Mouse (Mus musculus): ENCODE results near the gene Sept9. TPM values are rescaled to one million over a fixed set of nuclear protein-coding genes. Genes with fewer than 3 reads are reported as not detected.

Sept9 gene
- polyA plus RNA-seq, 1 experiment from 2014 or later = 186 TPM

DNA sequence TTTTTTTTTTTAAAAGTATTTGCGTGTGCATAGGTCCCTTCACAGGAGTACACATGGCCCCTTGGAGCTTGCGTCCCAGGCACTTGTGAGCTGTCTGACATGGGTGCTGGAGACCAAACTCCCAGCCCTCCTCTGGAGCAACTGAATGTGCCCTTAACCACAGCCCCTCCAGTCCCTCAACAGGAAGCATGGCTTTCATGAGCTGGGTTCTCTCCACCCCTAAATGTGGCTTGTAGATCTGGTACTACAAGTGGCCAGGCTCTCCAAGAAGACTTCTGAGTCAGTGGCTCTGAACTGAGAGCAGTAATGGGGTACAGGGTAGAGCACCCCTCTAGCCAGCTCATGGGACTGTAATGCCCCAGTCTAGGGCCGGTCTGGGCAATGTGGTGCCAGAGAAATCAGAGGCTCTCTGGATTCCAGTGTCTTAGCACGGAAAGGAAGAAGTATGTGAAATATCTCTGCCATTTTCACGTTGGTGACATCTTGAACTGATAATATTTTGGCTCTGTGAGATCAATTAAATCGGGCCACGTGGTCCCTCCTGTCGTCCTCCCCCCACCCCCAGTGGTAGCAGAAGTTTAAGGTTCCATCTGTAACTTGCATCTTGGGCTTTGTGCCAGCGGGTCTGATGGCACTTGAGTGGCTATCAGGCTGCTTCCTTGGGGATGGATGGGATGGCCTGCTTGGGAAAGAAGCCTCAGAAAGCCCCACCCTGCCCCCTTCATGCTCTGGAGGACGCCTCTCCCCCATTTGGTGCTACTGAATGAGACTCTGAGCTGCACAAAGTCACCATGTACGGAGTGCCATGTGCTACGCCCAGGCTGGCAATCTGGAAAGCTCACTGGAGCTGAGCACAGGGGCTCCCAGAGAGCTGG is 130.9 kb downstream of the Sept9 start:
- H3K4me1 ChIP-seq = peaks cover 77% of the 10 kb centered on the region
- H3K36me3 ChIP-seq = peaks cover 5% of the 10 kb centered on the region
- H3K4me3 ChIP-seq = peak overlapping the region; percentile 74
- H3K27ac ChIP-seq (replicated peaks) = peak overlapping the region; percentile 98
- no peak for DNase-seq (ENCODE audit: low spot score)
- no peaks in the 10 kb centered on the region for H3K27me3 ChIP-seq (ENCODE audit: low read depth, poor library complexity, severe bottlenecking)
- H3K9me3 ChIP-seq (replicated peaks) = no peaks in the 10 kb centered on the region
- 70% methylated on average over 12 of the region's 12 CpGs for WGBS

DNA sequence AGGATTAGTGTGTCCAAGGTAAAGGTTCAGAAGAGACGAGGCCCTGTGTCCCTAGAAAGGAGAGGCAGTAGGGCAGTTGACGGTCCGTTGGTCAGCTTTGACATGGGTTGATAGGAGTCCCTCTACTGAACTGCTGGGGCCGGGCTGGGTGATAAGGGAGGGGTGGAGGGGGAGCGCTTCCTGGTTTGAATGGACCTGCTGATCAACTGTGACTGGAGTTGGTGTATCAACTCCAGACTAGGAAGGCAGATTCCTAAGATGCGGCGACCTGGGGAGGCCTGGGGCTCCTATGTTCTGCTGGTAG is 131.4 kb downstream of the Sept9 start:
- Histone ChIP-seq H3K27me3 (ENCODE audit: low read depth, poor library complexity, severe bottlenecking) (no peaks in the 10 kb centered on the region), H3K4me1 (peaks cover 76% of the 10 kb centered on the region), H3K4me3 (peak overlapping the region; percentile 74), H3K27ac (replicated peaks) (peak overlapping the region; percentile 98), H3K9me3 (replicated peaks) (no peaks in the 10 kb centered on the region), H3K36me3 (peaks cover 10% of the 10 kb centered on the region)
- 24% methylated on average over 7 of the region's 7 CpGs for WGBS
- no peak for DNase-seq (ENCODE audit: low spot score)

GRCm38 (mm10) chr11:117331361-117332241 is 132.1 kb downstream of the Sept9 start:
- H3K27me3 ChIP-seq (ENCODE audit: low read depth, poor library complexity, severe bottlenecking) = no peaks in the 10 kb centered on the region
- peaks cover 15% of the 10 kb centered on the region for H3K36me3 ChIP-seq
- WGBS = 3% methylated on average over 17 of the region's 17 CpGs
- H3K27ac ChIP-seq (replicated peaks) = peak overlapping the region; percentile 98
- no peaks in the 10 kb centered on the region for H3K9me3 ChIP-seq (replicated peaks)
- peaks cover 74% of the 10 kb centered on the region for H3K4me1 ChIP-seq
- DNase-seq (ENCODE audit: low spot score) = peak; percentile 66
- peak overlapping the region; percentile 74 for H3K4me3 ChIP-seq

DNA sequence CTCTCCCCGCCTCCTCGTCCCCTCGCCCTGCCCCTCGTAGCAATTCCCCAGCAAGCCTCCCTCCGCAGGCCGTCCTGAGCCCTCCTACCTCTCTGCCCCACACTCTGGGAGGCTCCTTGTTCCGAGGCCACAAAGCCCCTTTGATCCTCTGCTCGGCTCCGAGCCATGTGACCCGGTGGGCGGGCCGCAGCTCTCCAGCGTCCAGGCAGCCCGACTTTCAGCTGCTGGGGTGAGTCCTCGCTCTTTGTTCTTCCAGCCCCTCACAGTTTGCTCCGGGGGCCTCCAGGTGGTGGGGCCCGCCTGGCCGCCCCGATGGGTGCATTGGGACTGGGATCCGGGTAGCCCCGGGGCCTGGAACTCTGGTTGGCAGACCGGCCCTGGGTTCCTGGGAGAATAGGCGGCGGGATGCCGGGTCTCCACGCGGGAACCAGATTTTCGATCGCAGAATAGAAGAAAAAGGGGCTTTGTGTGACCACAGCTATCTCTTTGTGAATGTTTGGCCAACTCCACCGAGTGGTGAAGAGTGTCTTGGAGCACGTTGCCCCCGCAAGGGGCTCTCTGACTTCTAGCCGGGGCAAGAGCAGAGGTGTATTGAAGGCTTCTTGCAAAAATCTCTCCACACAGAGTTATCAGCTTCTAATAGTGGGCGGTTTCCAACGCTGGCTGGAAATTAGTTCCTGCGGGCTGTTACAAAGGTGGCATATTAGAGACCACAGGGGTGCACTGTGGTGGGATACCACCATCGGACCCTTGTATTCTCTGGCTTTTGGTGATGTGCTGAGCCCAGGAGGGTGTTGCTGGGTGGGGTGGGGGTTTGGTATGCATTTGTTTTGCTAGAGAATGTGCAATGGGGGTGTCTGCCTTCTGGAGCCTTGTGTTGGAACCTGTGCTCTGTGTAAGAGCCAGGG is 133.0 kb downstream of the Sept9 start:
- Histone ChIP-seq H3K4me1 (peaks cover 67% of the 10 kb centered on the region), H3K27me3 (ENCODE audit: low read depth, poor library complexity, severe bottlenecking) (no peaks in the 10 kb centered on the region), H3K36me3 (peaks cover 23% of the 10 kb centered on the region), H3K27ac (replicated peaks) (peak overlapping the region; percentile 98), H3K4me3 (peak overlapping the region; percentile 74), H3K9me3 (replicated peaks) (no peaks in the 10 kb centered on the region)
- WGBS = under 1% methylated on average over 37 of the region's 37 CpGs
- peak; percentile 94 for DNase-seq (ENCODE audit: low spot score)

GRCm38 (mm10) chr11:117333150-117333715 is 133.8 kb downstream of the Sept9 start:
- WGBS = 14% methylated on average over 13 of the region's 13 CpGs
- peak overlapping the region; percentile 98 for H3K27ac ChIP-seq (replicated peaks)
- H3K36me3 ChIP-seq = peaks cover 30% of the 10 kb centered on the region
- H3K4me1 ChIP-seq = peaks cover 74% of the 10 kb centered on the region
- H3K27me3 ChIP-seq (ENCODE audit: low read depth, poor library complexity, severe bottlenecking) = no peaks in the 10 kb centered on the region
- no peak for DNase-seq (ENCODE audit: low spot score)
- H3K4me3 ChIP-seq = peak overlapping the region; percentile 74
- no peaks in the 10 kb centered on the region for H3K9me3 ChIP-seq (replicated peaks)

DNA sequence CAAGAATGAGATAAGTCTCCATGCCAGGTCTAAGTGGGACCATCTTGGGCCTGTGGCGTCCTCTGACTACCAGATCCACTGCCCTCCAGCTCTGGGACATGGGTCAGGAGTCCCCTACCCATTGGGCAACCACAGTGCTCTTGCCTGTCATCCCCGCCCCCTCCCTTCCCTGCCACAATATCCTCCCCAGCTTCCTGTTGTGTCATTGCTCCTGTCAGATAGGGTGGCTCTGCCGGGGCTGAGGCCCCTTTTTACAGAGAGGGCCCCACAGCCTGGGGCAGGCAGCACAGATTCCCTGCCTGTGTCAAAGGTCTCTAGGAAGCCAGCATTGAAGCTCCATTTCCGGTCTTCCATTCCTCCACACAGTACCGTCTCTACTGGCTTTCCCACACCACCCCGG is 134.6 kb downstream of the Sept9 start:
- Histone ChIP-seq H3K4me1 (peaks cover 81% of the 10 kb centered on the region), H3K9me3 (replicated peaks) (no peaks in the 10 kb centered on the region), H3K4me3 (peak overlapping the region; percentile 74), H3K27ac (replicated peaks) (peak overlapping the region; percentile 98), H3K36me3 (peaks cover 33% of the 10 kb centered on the region), H3K27me3 (ENCODE audit: low read depth, poor library complexity, severe bottlenecking) (no peaks in the 10 kb centered on the region)
- DNase-seq (ENCODE audit: low spot score) = no peak
- 62% methylated on average over 6 of the region's 6 CpGs for WGBS

GRCm38 (mm10) chr11:117335146-117335545 is 135.7 kb downstream of the Sept9 start:
- Histone ChIP-seq H3K36me3 (peaks cover 33% of the 10 kb centered on the region), H3K27me3 (ENCODE audit: low read depth, poor library complexity, severe bottlenecking) (no peaks in the 10 kb centered on the region), H3K4me1 (peaks cover 87% of the 10 kb centered on the region), H3K4me3 (peak overlapping the region; percentile 74; the same call in 1 of the 2 replicates), H3K9me3 (replicated peaks) (no peaks in the 10 kb centered on the region), H3K27ac (replicated peaks) (peak overlapping the region; percentile 98; the same call in 1 of the 2 replicates)
- DNase-seq (ENCODE audit: low spot score) = no peak
- 94% methylated on average over 2 of the region's 2 CpGs for WGBS

GRCm38 (mm10) chr11:117336081-117336788 is 136.8 kb downstream of the Sept9 start:
- DNase-seq (ENCODE audit: low spot score) = no peak
- peaks cover 87% of the 10 kb centered on the region for H3K4me1 ChIP-seq
- H3K36me3 ChIP-seq = peaks cover 33% of the 10 kb centered on the region
- H3K9me3 ChIP-seq (replicated peaks) = no peaks in the 10 kb centered on the region
- no peaks in the 10 kb centered on the region for H3K27me3 ChIP-seq (ENCODE audit: low read depth, poor library complexity, severe bottlenecking)
- no peak overlapping the region for H3K4me3 ChIP-seq
- WGBS = 97% methylated on average over 7 of the region's 7 CpGs
- H3K27ac ChIP-seq (replicated peaks) = 0 out of 2 replicates have a peak overlapping the region, but pooled peaks have one; percentile 17

- peaks cover 87% of the 10 kb centered on the region for H3K4me1 ChIP-seq
- 97% methylated on average over 9 of the region's 9 CpGs for WGBS
These were observed 138.3 kb downstream of the Sept9 start for GRCm38 (mm10) chr11:117337749-117338148.

GRCm38 (mm10) chr11:117338503-117338902 is 139.0 kb downstream of the Sept9 start:
- H3K27ac ChIP-seq (replicated peaks) = peak overlapping the region; percentile 34; the same call in 1 of the 2 replicates
- DNase-seq (ENCODE audit: low spot score) = no peak
- peaks cover 87% of the 10 kb centered on the region for H3K4me1 ChIP-seq
- no peak overlapping the region for H3K4me3 ChIP-seq
- H3K27me3 ChIP-seq (ENCODE audit: low read depth, poor library complexity, severe bottlenecking) = no peaks in the 10 kb centered on the region
- no peaks in the 10 kb centered on the region for H3K9me3 ChIP-seq (replicated peaks)
- H3K36me3 ChIP-seq = peaks cover 39% of the 10 kb centered on the region
- WGBS = 73% methylated on average over 8 of the region's 8 CpGs

More at GRCm38 (mm10) chr11:117337749-117338148, 138.3 kb downstream of the Sept9 start:
- DNase-seq (ENCODE audit: low spot score) = no peak
- Histone ChIP-seq H3K36me3 (peaks cover 39% of the 10 kb centered on the region), H3K4me3 (no peak overlapping the region), H3K27me3 (ENCODE audit: low read depth, poor library complexity, severe bottlenecking) (no peaks in the 10 kb centered on the region), H3K27ac (replicated peaks) (no peak overlapping the region), H3K9me3 (replicated peaks) (no peaks in the 10 kb centered on the region)

DNA sequence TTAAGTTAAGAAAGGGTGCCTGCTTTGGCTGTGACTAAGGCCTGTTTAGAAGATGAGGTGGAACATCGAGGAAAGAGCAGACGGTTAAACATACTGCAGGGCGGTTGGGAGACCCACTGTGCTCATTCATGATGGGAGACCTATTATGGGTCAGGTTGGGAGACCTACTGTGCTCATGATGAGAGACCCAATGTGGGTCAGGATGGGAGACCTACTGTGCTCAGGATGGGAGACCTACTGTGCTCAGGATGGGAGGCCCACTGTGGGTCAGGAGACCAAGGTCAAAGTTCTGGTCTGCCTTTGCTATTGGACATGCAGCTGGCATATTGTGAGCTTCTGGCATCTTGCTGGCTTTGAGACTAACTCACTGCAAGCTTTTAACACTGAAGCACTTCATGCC is 139.6 kb downstream of the Sept9 start:
- no peak overlapping the region for H3K4me3 ChIP-seq
- no peak for DNase-seq (ENCODE audit: low spot score)
- 96% methylated on average over 3 of the region's 3 CpGs for WGBS
- H3K36me3 ChIP-seq = peaks cover 39% of the 10 kb centered on the region
- 0 out of 2 replicates have a peak overlapping the region, but pooled peaks have one; percentile 34 for H3K27ac ChIP-seq (replicated peaks)
- no peaks in the 10 kb centered on the region for H3K27me3 ChIP-seq (ENCODE audit: low read depth, poor library complexity, severe bottlenecking)
- H3K9me3 ChIP-seq (replicated peaks) = no peaks in the 10 kb centered on the region
- H3K4me1 ChIP-seq = peaks cover 87% of the 10 kb centered on the region

Data from midbrain, embryonic 10.5 days (tissue).